Mouse (Mus musculus): ENCODE results near the gene Nedd9.

The Nedd9 gene

GRCm38 (mm10) chr13:41410191-41411074, 76.7 kb downstream of the Nedd9 start:
- no peak for DNase-seq (ENCODE audit: low read depth, low spot score)

GRCm38 (mm10) chr13:41409291-41409690, 77.9 kb downstream of the Nedd9 start:
- DNase-seq (ENCODE audit: low read depth, low spot score) = no peak

- no peak for DNase-seq (ENCODE audit: low read depth, low spot score)
Observed at GRCm38 (mm10) chr13:41408374-41408952, 78.7 kb downstream of the Nedd9 start.

GRCm38 (mm10) chr13:41405009-41405408, 82.2 kb downstream of the Nedd9 start:
- no peak for DNase-seq (ENCODE audit: low read depth, low spot score)

- DNase-seq (ENCODE audit: low read depth, low spot score) = no peak
Observed at GRCm38 (mm10) chr13:41403838-41404237, 83.3 kb downstream of the Nedd9 start.

GRCm38 (mm10) chr13:41402441-41403003, 84.6 kb downstream of the Nedd9 start:
- DNase-seq (ENCODE audit: low read depth, low spot score) = no peak

GRCm38 (mm10) chr13:41401775-41402174, 85.4 kb downstream of the Nedd9 start:
- no peak for DNase-seq (ENCODE audit: low read depth, low spot score)

- no peak for DNase-seq (ENCODE audit: low read depth, low spot score)
Observed at GRCm38 (mm10) chr13:41400289-41400688, 86.9 kb downstream of the Nedd9 start.

GRCm38 (mm10) chr13:41392191-41392590, 95.0 kb downstream of the Nedd9 start:
- DNase-seq (ENCODE audit: low read depth, low spot score) = no peak

- no peak for DNase-seq (ENCODE audit: low read depth, low spot score)
Observed at GRCm38 (mm10) chr13:41390698-41391097, 96.5 kb downstream of the Nedd9 start.

GRCm38 (mm10) chr13:41386581-41386980, 100.6 kb downstream of the Nedd9 start:
- no peak for DNase-seq (ENCODE audit: low read depth, low spot score)

GRCm38 (mm10) chr13:41384896-41385295, 102.3 kb downstream of the Nedd9 start:
- DNase-seq (ENCODE audit: low read depth, low spot score) = no peak

- DNase-seq (ENCODE audit: low read depth, low spot score) = no peak
Observed at GRCm38 (mm10) chr13:41382635-41383034, 104.5 kb downstream of the Nedd9 start.

- DNase-seq (ENCODE audit: low read depth, low spot score) = no peak
Observed at GRCm38 (mm10) chr13:41381806-41382546, 105.2 kb downstream of the Nedd9 start.

- no peak for DNase-seq (ENCODE audit: low read depth, low spot score)
Observed at GRCm38 (mm10) chr13:41381041-41381805, 105.9 kb downstream of the Nedd9 start.

- DNase-seq (ENCODE audit: low read depth, low spot score) = no peak
Observed at GRCm38 (mm10) chr13:41379951-41380465, 107.2 kb downstream of the Nedd9 start.

- DNase-seq (ENCODE audit: low read depth, low spot score) = no peak
Observed at GRCm38 (mm10) chr13:41378462-41378861, 108.7 kb downstream of the Nedd9 start.

GRCm38 (mm10) chr13:41377856-41378255, 109.3 kb downstream of the Nedd9 start:
- no peak for DNase-seq (ENCODE audit: low read depth, low spot score)

- DNase-seq (ENCODE audit: low read depth, low spot score) = no peak
Observed at GRCm38 (mm10) chr13:41377011-41377431, 110.1 kb downstream of the Nedd9 start.

- DNase-seq (ENCODE audit: low read depth, low spot score) = no peak
Observed at GRCm38 (mm10) chr13:41376111-41376510, 111.1 kb downstream of the Nedd9 start.

GRCm38 (mm10) chr13:41375696-41376095, 111.5 kb downstream of the Nedd9 start:
- DNase-seq (ENCODE audit: low read depth, low spot score) = no peak

All from ES-CJ7 (cell line).